Mouse (Mus musculus): ENCODE results near the gene Slc35c2.

Slc35c2 gene

GRCm38 (mm10) chr2:165287202-165287984 is at the start of gene Slc35c2:
Slc35c2 (minus strand) TSS chr2:165287869.
- DNase-seq (ENCODE audit: low spot score in 2 of 2) = peak; percentile 92 to 93

GRCm38 (mm10) chr2:165337191-165337590 is 49.5 kb upstream of the Slc35c2 start:
- no peak for DNase-seq (ENCODE audit: low spot score in 2 of 2)

- DNase-seq (ENCODE audit: low spot score in 2 of 2) = no peak
Observed at GRCm38 (mm10) chr2:165332610-165333210, 45.0 kb upstream of the Slc35c2 start.

GRCm38 (mm10) chr2:165329703-165330102 is 42.0 kb upstream of the Slc35c2 start:
- no peak for DNase-seq (ENCODE audit: low spot score in 2 of 2)

GRCm38 (mm10) chr2:165328746-165329145 is 41.1 kb upstream of the Slc35c2 start:
- DNase-seq (ENCODE audit: low spot score in 2 of 2) = no peak

- DNase-seq (ENCODE audit: low spot score in 2 of 2) = no peak
Observed at GRCm38 (mm10) chr2:165327386-165327785, 39.7 kb upstream of the Slc35c2 start.

GRCm38 (mm10) chr2:165326304-165327190 is 38.9 kb upstream of the Slc35c2 start, which contains the start of gene Elmo2:
Elmo2 (minus strand) TSS chr2:165326479.
- DNase-seq (ENCODE audit: low spot score in 2 of 2) = peak; percentile 97 to 98

- no peak for DNase-seq (ENCODE audit: low spot score in 2 of 2)
Observed at GRCm38 (mm10) chr2:165325521-165326303, 38.0 kb upstream of the Slc35c2 start.

GRCm38 (mm10) chr2:165323928-165324327 is 36.3 kb upstream of the Slc35c2 start:
- no peak for DNase-seq (ENCODE audit: low spot score in 2 of 2)

GRCm38 (mm10) chr2:165323484-165323883 is 35.8 kb upstream of the Slc35c2 start:
- DNase-seq (ENCODE audit: low spot score in 2 of 2) = no peak

GRCm38 (mm10) chr2:165321981-165322735 is 34.5 kb upstream of the Slc35c2 start:
- no peak for DNase-seq (ENCODE audit: low spot score in 2 of 2)

- DNase-seq (ENCODE audit: low spot score in 2 of 2) = no peak
Observed at GRCm38 (mm10) chr2:165321381-165321888, 33.8 kb upstream of the Slc35c2 start.

- DNase-seq (ENCODE audit: low spot score in 2 of 2) = peak in 1 of 2 experiments; percentile 75
Observed at GRCm38 (mm10) chr2:165320531-165321150, 33.0 kb upstream of the Slc35c2 start.

- no peak for DNase-seq (ENCODE audit: low spot score in 2 of 2)
Observed at GRCm38 (mm10) chr2:165319503-165319902, 31.8 kb upstream of the Slc35c2 start.

GRCm38 (mm10) chr2:165318941-165319340 is 31.3 kb upstream of the Slc35c2 start:
- no peak for DNase-seq (ENCODE audit: low spot score in 2 of 2)

- no peak for DNase-seq (ENCODE audit: low spot score in 2 of 2)
Observed at GRCm38 (mm10) chr2:165317621-165318263, 30.1 kb upstream of the Slc35c2 start.

- DNase-seq (ENCODE audit: low spot score in 2 of 2) = peak; percentile 76 to 84
Observed at GRCm38 (mm10) chr2:165316837-165317473, 29.3 kb upstream of the Slc35c2 start.

- DNase-seq (ENCODE audit: low spot score in 2 of 2) = no peak
Observed at GRCm38 (mm10) chr2:165316204-165316603, 28.5 kb upstream of the Slc35c2 start.

- DNase-seq (ENCODE audit: low spot score in 2 of 2) = no peak
Observed at GRCm38 (mm10) chr2:165314197-165314596, 26.5 kb upstream of the Slc35c2 start.
